Mouse (Mus musculus) midbrain, postnatal 0 days (tissue): Measurements from ENCODE around the gene Nod1. TPM values are rescaled to one million over a fixed set of nuclear protein-coding genes. Genes with fewer than 3 reads are reported as not detected.

ENCODE experiments used
- ATAC-seq: fragments of 200-750 bp; cut with Nextera tagmentation; 2 replicates; pipeline ENCODE4 v1.8.0; 2017; ENCODE audit warnings: moderate number of reproducible peaks, mild to moderate bottlenecking, moderate TSS enrichment, moderate library complexity; ENCODE audit not compliant: low FRiP score
- DNase-seq: peaks from one replicate; pipeline ENCODE4 v3.0.0-alpha.2; 2015; ENCODE audit warnings: low spot score
- H3K27ac ChIP-seq: fragments of 300-500 bp; sonication (generic); 2 replicates; pipeline ENCODE4 v1.5.1; 2014; ENCODE audit warnings: low read depth, mild to moderate bottlenecking, low read length, mixed read lengths
- H3K27me3 ChIP-seq: fragments of 300-500 bp; sonication (generic); 2 replicates; pipeline ENCODE4 v1.6.1; 2014; ENCODE audit warnings: low read length, control low read depth, mixed read lengths; ENCODE audit not compliant: insufficient read depth
- H3K36me3 ChIP-seq: fragments of 300-500 bp; sonication (generic); 2 replicates; pipeline ENCODE4 v1.6.1; 2014; ENCODE audit warnings: low read length, control low read depth, mixed read lengths; ENCODE audit not compliant: insufficient read depth
- H3K4me1 ChIP-seq: fragments of 300-500 bp; sonication (generic); 2 replicates; pipeline ENCODE4 v1.6.1; 2014; ENCODE audit warnings: mild to moderate bottlenecking, control low read depth, antibody characterized with exemption, low read length, mixed read lengths; ENCODE audit not compliant: insufficient read depth
- H3K4me2 ChIP-seq: fragments of 300-500 bp; sonication (generic); 2 replicates; pipeline ENCODE4 v1.6.1; 2014; ENCODE audit warnings: low read depth, mild to moderate bottlenecking, low read length, mixed read lengths; ENCODE audit not compliant: poor library complexity, severe bottlenecking
- H3K4me3 ChIP-seq: fragments of 300-500 bp; sonication (generic); 2 replicates; pipeline ENCODE4 v1.5.1; 2014; ENCODE audit warnings: low read depth, mild to moderate bottlenecking, low read length, moderate library complexity
- H3K9ac ChIP-seq: fragments of 300-500 bp; sonication (generic); replicated peaks from 2 replicates; pipeline ENCODE4 v1.6.1; 2014; ENCODE audit warnings: mild to moderate bottlenecking, low read length, moderate library complexity, mixed read lengths; ENCODE audit not compliant: poor library complexity, severe bottlenecking
- H3K9me3 ChIP-seq: fragments of 300-500 bp; sonication (generic); 2 replicates; pipeline ENCODE4 v1.6.1; 2016; ENCODE audit warnings: low read length, control low read depth
- CTCF ChIP-seq: IDR thresholded peaks from 2 replicates; pipeline ENCODE4 v1.5.1; 2016; ENCODE audit warnings: antibody characterized with exemption, mild to moderate bottlenecking
- WGBS: fragments of 180-500 bp; shearing (Covaris S2); extraction: QIAGEN DNeasy Blood & Tissue Kit; methylation state at CpG from one replicate; pipeline ENCODE4 v1.1.7; 2014; 5-methylcytosine and 5-hydroxymethylcytosine counted together
- polyA plus RNA-seq: library from polyadenylated mRNA; unstranded; fragments of >200 nt; fragmentation: Nextera tagmentation; extraction: Ambion mirVana; gene quantifications from 2 replicates; pipeline ENCODE4 v1.2.1, GENCODE M21; 2015
- total RNA-seq: library from RNA; depleted of rRNA; stranded (reverse); fragments of >200 nt; gene quantifications from 2 replicates; pipeline ENCODE4 v1.2.3, GENCODE M21; 2014

Nod1 gene
- total and polyA plus RNA-seq, 2 experiments from 2014 or later, result 1.7 to 8.3 TPM

GRCm38 (mm10) chr6:55002438-55002837, 30.0 kb upstream of the Nod1 start:
- Histone ChIP-seq H3K4me2 (no peak overlapping the region), H3K4me1 (no peaks in the 10 kb centered on the region), H3K36me3 (no peaks in the 10 kb centered on the region), H3K9ac (no peak overlapping the region), H3K27ac (no peak overlapping the region), H3K27me3 (no peaks in the 10 kb centered on the region), H3K4me3 (no peak overlapping the region), H3K9me3 (no peaks in the 10 kb centered on the region)
- TF ChIP-seq CTCF, result no peak
- ATAC-seq, result no peak
- 79% methylated on average over 4 of the region's 4 CpGs for WGBS
- no peak for DNase-seq

DNA sequence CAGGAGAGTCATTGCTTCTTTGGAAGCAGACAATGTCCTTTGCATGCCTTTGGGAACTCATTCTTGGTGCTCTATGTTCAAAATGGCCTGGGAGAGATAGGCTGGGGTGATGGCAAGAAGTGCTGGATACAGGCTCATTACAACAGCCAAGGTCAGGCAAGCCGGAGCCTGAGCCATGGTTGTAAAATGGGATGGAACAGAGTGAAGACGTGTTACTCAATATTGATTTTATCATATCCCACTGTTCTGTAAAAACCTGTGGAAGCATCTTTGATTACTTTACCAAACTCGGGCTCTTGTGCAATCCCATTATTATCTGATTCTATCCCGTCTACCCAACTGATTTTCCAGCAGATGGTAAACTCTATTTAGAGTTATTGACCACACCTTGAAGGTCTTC, 28.9 kb upstream of the Nod1 start:
- Histone ChIP-seq H3K4me2 (no peak overlapping the region), H3K27me3 (no peaks in the 10 kb centered on the region), H3K9ac (no peak overlapping the region), H3K9me3 (no peaks in the 10 kb centered on the region), H3K27ac (no peak overlapping the region), H3K4me1 (no peaks in the 10 kb centered on the region), H3K36me3 (no peaks in the 10 kb centered on the region), H3K4me3 (no peak overlapping the region)
- DNase-seq, result no peak
- no peak for ATAC-seq
- WGBS, result 86% methylated on average over 4 of the region's 4 CpGs
- TF ChIP-seq CTCF, result no peak

DNA sequence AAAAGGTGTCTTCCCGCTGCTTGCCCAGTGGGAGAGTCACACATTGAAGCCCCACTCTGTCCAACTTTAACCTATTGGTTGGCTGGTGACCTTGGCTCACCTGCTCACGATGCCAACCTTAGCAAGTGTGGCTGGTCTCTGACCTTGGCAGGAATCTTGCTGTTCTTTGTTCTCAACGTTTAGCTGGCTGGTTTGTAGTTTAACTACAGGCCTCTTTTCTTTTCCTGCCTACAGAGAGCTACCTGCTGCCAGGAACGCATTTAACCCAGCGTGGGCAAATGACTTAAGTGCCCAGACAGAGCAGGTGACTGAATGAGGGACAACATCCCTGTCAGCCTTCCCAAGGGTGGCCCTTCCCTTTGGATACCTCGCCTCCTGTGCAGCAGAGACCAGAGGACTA, 25.3 kb upstream of the Nod1 start:
- 84% methylated on average over 6 of the region's 6 CpGs for WGBS
- Histone ChIP-seq H3K4me3 (no peak overlapping the region), H3K4me1 (no peaks in the 10 kb centered on the region), H3K4me2 (no peak overlapping the region), H3K27me3 (no peaks in the 10 kb centered on the region), H3K36me3 (no peaks in the 10 kb centered on the region), H3K9me3 (no peaks in the 10 kb centered on the region), H3K9ac (no peak overlapping the region), H3K27ac (no peak overlapping the region)
- DNase-seq (no peak), ATAC-seq (no peak)
- no peak for TF ChIP-seq CTCF

- WGBS, result 91% methylated on average over 3 of the region's 3 CpGs
Observed at GRCm38 (mm10) chr6:54996361-54996760, 23.9 kb upstream of the Nod1 start.

DNA sequence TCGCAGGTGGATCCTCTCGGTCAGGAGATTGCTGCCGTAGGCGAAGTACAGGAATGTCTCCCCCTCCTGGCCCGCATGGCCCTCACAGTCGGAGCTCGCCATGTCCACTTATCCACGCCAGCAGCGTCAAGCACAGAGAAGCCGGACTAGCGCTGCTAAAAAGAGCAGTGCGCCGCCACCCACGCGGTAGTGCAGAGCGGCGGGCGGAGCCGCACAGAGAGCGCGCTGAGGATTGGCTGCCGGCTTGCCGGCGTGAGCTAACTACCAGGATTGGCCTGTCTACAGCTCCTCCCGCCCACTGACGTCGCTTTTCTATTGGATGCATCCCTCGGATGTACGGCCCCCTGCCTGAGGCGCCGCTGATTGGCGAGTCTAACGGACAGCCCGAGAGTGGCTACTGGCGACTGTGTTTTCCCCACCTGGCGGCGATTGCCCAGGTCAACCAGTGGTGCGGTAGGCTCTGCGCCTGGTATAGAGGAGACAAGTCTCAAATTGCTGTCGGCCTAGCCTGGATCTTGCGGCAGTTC, 20.4 kb upstream of the Nod1 start, which contains the start of gene Ggct:
TSS of gene Ggct (minus strand) at position 217 of the 527 bp plus-strand sequence.
- DNase-seq (peak; percentile 99), ATAC-seq (peak; percentile 100)
- Histone ChIP-seq H3K4me1 (no peaks in the 10 kb centered on the region), H3K27me3 (no peaks in the 10 kb centered on the region), H3K4me3 (peak within 1 kb of the TSS; percentile 54), H3K4me2 (peak within 1 kb of the TSS; percentile 79), H3K9me3 (no peaks in the 10 kb centered on the region), H3K27ac (0 out of 2 replicates have a peak within 1 kb of the TSS, but pooled peaks have one; percentile 18), H3K36me3 (no peaks in the 10 kb centered on the region), H3K9ac (peak within 1 kb of the TSS; percentile 50)
- TF ChIP-seq CTCF, result peak; percentile 74
- under 1% methylated on average over 41 of the region's 41 CpGs for WGBS

More at GRCm38 (mm10) chr6:54996361-54996760, 23.9 kb upstream of the Nod1 start:
- H3K4me1 ChIP-seq, result no peaks in the 10 kb centered on the region
- DNase-seq (no peak), ATAC-seq (no peak)
- H3K9ac ChIP-seq, result no peak overlapping the region
- H3K4me3 ChIP-seq, result no peak overlapping the region
- H3K4me2 ChIP-seq, result no peak overlapping the region
- H3K9me3 ChIP-seq, result no peaks in the 10 kb centered on the region
- TF ChIP-seq CTCF, result no peak
- H3K36me3 ChIP-seq, result no peaks in the 10 kb centered on the region
- H3K27me3 ChIP-seq, result no peaks in the 10 kb centered on the region
- no peak overlapping the region for H3K27ac ChIP-seq

DNA sequence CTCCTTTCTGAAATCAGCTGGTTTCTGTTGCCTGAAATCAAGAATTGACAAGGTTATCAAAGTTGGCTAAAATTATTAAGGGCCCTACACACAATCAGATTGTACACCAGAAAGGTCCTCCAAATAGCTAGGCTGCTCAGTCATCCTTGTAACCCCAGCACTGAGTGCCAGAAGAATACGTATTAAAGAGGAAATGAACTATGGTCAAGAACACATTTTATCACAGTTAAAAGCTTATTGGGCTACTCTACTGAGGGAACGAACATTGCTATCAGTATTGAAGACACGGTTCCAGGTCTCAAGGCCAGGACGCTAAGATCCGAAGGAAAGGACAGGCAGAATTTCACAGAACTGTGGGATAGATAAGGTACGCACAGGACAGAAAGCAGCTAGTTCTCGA, 19.7 kb upstream of the Nod1 start:
- ATAC-seq (no peak), DNase-seq (no peak)

More for the DNA sequence above, 19.7 kb upstream of the Nod1 start:
- H3K9me3 ChIP-seq, result no peaks in the 10 kb centered on the region
- peak overlapping the region; percentile 50 for H3K9ac ChIP-seq
- TF ChIP-seq CTCF, result no peak
- peak overlapping the region; percentile 79 for H3K4me2 ChIP-seq
- H3K4me1 ChIP-seq, result no peaks in the 10 kb centered on the region
- WGBS, result 3% methylated on average over 7 of the region's 7 CpGs
- H3K4me3 ChIP-seq, result peak overlapping the region; percentile 54
- no peaks in the 10 kb centered on the region for H3K27me3 ChIP-seq
- no peaks in the 10 kb centered on the region for H3K36me3 ChIP-seq
- H3K27ac ChIP-seq, result 0 out of 2 replicates have a peak overlapping the region, but pooled peaks have one; percentile 18
